Mouse (Mus musculus) frontal cortex, adult (tissue): ENCODE results near the gene 4930402H24Rik.
"Not testable (repeated sequence)": the region's sequence is repeated elsewhere in the genome, so short reads cannot be mapped to it uniquely, and the experiment has no call there.

ENCODE experiments used
- ATAC-seq: cut with Nextera tagmentation; 2 replicates; pipeline ENCODE4 v1.9.2; 2017; ENCODE audit warnings: mild to moderate bottlenecking, moderate library complexity, mixed read lengths; ENCODE audit not compliant: low TSS enrichment

4930402H24Rik gene

DNA sequence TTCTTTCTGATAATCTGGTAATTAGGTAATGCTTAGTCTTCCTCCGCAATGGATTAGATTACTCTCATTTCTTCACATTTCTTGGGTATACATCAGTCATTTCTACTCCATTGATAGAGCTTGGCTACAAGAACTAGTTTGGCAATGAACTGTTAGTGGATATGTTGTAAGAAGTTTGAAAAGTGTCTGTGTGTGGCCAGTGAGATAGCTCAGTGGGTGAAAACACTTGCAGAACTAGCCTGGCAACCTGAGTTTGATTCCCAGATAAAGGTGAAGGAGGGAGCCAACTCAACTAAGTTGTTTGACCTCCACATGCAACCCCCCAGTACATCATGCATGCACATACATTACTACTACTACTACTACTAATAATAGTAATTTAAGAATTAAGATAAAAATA, 53.2 kb downstream of the 4930402H24Rik start:
- no peak for ATAC-seq

DNA sequence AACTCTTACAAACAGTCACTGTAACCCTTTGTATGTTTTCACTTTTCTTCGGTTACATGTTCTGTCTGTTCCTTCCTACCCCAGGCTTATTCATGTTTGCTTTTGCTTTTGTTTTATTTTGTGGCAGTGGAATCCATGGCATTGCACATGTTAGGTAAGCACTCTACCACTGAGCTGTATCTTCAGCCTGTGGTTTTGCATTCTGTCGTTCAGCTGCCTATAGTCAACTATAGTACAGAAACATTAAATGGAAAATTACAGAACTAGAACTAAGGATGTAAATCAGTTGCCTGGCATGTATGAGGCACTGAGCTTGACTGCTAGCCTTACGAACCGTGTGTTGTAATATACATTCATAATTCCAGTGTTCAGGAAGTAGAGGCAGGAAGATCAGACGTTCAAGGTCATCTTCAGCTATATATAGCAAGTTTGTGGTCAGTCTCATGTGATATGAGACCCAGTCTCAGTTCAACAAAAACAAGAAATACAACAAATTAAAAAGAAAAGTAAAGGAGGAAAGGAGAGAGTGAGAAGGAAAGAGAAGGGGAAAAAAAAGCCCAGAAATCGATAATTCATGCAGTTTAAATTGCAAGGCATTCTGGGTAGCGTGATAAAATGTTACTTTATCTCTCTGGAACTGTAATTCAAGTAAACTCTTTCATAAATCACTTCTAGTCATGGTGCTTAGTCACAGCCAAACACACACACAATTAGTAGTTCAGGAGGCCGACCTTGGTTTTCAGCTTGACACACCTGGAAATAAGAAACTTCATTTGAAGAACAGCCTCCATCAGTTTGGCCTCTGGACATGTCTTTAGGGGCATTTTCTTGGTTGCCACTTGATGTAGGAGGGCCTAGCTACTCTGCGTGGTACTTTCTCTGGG, 54.6 kb downstream of the 4930402H24Rik start:
- no peak for ATAC-seq

DNA sequence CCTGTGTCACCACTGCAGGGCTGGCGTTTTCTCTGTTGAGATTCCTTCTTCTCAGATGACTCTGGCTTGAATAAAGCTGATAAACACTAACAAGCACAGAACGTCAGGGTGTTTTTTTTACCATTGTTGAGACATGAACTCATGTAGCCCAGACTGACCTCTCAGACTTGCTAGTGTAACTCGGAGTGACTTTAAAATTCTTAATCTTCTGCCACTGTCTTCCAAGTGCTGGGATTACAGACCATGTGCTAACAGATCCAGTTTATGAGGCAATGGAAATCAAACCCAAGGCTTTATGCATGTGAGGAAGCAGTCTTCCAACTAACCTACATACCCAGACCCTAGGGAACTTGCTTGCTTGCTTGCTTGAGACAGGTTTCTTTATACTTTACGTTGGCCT, 56.5 kb downstream of the 4930402H24Rik start:
- no peak for ATAC-seq

DNA sequence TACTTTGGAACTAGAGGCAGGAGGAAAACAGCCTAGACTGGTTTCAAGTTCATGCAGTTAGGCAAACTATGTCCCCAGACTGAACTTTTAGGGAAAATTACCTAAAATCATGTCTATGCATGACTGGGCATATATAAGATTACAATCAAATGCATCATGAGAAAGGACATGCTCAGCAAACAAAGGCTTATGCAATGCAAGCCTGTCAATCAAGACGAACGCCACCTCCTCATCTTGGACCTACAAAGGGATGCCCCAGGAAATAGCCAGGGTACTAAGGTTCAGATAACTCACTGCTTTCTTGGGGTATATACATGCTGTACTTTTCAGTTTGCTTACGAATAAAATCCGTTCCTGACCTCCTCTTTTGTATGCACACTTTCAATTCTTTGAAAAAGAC, 57.9 kb downstream of the 4930402H24Rik start:
- no peak for ATAC-seq

DNA sequence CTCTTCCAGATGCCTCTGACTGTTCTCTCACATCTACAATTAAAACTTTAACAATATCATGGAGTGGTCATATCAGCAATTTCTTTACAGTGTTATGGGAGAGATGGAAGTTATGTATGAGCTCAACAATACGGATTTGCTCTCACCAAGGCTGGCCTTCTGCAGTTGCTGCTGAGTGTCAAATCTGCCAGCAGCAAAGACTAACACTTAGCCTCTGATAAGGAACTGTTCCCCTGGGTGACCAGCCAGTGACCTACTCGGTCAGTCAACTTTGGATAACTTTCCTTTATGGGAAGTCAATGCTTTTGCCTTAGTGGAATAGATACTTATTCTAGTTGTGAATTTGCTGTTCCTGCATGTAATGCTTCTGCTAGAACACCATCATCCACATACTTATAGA, 62.6 kb downstream of the 4930402H24Rik start:
- no peak for ATAC-seq

DNA sequence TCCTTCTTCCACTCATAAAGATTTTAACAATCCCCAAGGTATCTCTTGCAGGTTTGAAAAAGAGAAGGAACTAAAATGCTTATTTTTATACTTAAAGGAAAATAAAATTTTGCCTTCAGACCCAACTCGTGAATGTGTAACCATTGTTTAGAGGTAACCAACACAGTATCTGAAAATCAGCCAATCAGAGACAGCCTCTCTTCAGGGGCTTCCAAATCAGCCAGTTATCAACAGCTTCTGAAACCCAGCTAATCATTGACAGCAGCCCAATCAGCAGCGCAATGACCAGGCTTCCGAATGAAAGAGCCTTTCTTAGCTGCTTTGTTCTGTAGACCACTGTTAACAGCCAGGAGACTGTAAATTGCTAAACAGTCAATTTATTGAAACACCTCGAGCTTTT, 65.4 kb downstream of the 4930402H24Rik start:
- ATAC-seq = peak; percentile 60

DNA sequence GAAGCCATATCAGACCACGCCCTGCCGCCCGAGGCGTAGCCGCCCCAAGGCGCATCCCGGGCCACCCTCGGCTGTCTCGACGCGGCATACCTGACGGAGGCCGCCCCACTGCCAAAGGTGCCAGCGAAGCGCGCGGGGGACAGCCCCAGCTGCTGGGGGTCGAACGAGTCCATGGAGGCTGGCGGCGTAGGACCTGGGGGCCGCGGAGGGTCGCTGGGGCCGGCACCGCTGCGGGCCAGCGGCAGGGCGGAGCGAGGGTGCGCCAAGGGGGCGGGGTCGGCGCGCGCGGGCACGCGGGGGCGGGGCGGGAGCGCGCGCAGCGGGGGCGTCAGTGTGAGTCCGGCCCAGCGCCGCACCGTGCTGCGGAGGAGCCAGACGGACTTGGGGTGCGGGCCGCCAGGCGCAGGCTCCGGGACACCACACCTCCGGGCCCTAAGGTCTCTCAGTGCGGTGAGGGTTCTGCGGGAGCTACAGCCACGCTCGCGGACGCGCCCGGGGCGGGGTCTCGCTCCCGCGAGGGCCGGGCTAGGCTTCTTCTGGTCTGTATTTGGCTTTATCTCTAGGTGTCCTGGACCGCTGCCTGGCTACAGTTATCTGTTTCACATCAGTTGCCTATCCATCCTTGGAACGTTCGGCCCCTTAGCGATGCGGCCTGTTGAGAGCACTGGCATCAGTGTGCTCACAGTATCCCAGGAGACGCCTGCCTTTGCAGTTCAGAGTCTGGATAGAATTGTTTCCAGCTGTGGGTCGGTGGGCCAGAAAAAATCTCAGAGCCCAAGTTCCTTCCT, 66.1 kb downstream of the 4930402H24Rik start:
- ATAC-seq = peak; percentile 76

DNA sequence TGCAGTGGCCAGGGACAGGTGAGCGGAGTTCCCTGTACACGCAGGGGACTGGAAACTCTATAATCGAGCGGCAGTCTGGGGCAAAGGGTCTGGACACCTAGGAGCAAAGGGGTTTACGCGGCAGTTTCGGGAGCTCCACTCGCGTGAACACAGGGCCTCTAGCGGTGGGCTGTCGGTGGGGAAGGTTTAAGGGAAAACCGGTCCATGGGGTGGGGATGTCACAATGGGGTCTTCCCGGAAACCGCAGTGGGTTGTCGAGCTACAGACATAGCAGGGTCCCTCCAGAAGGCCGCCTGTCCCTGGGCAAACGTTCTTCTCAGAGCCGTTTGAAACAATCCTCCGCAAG, 66.7 kb downstream of the 4930402H24Rik start:
- ATAC-seq = peak; percentile 20; the same call in 1 of the 2 replicates

DNA sequence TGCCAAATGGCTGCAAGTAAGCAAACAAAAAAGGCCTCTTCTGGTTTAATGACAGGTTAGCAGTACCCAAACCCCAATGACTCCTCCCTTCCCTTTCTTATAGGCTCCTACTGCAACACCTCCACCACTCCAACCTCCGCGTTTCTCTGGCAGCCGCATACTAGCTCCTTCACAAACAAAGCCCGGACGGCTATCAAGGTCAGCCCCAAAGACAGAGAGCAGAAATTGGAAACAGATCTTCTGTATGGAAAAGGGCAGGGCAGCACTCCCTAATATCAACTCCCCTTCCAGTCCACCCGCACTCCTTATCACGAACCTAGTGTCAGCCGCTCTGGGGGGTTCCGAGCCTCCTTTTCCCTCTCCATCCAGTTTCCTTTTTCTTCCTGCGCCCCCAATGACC, 67.1 kb downstream of the 4930402H24Rik start:
- peak; percentile 62 for ATAC-seq

DNA sequence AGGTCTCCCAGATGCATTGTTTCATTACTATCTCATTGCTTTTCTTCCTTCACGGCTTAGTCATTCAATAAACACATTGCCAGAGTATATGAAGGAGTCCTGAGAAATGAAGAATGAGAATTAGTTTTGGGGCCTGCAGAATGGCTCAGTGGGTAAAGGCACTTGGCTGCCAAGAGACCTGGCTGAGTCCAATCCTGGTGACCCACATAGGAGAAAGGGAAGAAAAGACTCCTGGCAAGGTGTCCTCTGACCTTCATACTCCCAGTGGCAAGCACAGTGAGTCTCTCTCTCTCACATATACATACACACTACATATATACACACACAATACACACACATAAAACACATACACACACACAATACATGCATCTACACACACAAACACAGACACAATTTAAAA, 68.1 kb downstream of the 4930402H24Rik start:
- ATAC-seq = no peak

DNA sequence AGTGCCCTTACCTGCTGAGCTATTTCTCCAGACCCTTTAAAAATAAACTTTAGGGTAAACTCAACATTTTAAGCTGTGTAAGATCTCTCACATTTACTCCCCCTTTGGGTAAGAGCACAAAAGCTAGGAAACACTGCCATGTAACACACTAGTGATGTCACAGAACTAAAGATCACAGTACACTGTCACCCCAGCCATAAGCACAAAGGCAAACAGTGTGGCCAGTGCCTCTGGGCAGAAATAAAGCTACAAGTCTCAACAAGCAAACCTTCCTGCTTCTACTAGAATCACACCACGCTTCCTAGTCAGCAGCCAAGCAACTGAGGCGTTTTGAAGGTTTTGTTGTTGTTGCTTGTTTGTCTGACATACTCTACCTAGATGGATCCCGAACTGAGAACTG, 72.5 kb downstream of the 4930402H24Rik start:
- ATAC-seq = no peak

DNA sequence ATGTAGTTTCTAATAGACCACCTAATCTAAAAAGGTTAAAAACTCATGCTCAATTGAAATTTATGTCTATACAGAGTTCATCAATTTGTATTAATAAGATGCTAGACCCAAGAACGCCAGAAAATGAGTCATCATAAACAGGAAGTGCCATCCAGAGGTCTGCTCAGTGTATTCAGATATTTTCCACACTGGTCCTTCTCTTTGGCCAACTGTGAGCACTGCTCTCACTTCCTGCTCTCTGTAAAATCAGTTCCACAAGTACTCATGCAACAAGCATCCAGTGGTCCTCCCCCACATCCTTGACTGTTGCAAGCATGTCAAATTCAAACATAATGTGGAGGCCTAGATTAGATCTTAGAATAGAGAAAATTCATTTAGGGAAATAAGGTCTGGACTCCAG, 73.6 kb downstream of the 4930402H24Rik start:
- ATAC-seq = no peak

DNA sequence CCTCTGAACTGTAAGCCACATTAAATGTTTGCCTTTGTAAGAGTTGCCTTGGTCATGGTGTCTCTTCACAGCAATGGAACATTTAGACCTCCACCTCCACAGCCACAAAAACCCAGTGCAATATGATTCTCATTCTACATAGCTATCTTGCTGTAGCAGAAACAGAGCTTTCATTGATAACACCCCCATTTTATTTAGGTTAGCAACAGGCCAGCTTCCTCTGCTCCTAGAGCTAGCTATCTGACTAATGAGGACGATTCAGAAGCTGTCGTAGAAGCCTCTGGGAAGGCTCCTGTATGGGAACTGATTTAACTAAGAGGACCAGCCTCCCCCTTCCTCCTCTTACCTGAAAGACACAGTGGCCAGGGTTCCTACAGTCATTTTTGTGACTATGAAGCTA, 74.2 kb downstream of the 4930402H24Rik start:
- no peak for ATAC-seq

DNA sequence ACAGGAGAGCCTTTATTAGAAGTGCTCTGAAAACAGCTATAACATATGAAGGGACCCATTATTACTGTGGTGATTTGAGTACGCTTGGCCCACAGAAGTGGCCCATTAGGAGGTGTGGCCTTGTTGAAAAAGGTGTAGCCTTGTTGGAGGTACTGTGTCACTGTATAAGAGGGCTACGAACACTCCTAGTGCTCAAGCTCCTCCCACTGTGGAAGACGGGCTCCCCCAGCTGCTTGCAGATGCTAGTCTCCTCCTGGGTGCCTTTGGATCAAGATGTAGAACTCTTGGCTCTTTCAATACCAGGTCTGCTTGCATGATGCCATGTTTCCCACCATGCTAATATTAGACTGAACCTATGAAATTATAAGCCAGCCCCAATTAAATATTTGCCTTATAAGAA, 76.0 kb downstream of the 4930402H24Rik start:
- ATAC-seq = no peak

DNA sequence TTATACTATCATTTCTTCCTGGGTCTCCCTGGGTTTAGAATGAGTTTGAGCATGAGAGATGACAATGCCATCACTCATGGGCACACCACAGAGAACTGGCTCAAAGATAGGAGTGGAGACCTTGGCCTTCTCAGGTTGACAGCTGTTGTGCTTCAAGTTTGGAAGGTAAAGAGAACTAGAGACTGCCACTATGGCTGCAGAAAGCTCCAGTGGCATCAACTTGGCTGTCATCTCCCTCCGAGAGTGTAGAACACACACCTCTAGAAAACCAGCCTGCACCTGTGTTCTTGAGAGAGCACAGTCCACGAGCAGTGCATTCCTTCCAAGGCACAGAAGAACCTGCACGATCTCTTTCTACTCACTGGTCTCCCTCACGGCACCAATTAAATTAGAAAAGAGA, 76.7 kb downstream of the 4930402H24Rik start:
- ATAC-seq = no peak

DNA sequence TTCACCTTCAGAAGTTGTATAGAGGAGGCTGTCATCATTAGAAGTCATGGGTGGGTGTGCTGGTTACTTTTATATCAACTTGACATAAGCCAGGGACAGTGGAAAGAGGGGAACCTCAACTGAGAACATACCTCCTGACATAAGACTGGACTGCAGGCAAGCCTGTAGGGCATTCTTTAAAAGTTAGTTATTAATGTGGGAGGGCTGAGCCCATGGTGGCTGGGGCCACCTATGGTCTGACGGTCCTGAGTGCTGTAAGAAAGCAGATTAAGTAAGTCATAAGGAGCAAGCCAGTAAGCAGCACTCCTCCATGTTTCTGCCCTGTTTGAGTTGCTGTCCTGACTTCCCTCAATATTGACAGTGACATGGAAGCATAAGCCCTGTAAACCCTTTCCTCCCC, 77.5 kb downstream of the 4930402H24Rik start:
- ATAC-seq = no peak

DNA sequence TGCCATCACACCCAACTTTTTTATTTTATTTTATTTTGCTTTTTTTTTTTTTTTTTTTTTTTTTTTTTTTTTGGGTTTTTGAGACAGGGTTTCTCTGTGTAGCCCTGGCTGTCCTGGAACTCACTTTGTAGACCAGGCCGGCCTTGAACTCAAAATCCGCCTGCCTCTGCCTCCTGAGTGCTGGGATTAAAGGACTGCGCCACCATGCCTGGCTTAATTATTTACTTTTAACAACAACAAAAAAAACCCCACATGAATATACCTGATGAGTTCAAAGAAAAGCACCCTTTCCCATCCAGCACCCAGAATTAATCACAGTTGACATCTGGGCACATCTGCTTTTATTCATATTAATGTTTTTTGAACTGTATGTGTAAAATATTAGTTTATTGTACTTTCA, 78.1 kb downstream of the 4930402H24Rik start:
- not testable (repeated sequence) for ATAC-seq

DNA sequence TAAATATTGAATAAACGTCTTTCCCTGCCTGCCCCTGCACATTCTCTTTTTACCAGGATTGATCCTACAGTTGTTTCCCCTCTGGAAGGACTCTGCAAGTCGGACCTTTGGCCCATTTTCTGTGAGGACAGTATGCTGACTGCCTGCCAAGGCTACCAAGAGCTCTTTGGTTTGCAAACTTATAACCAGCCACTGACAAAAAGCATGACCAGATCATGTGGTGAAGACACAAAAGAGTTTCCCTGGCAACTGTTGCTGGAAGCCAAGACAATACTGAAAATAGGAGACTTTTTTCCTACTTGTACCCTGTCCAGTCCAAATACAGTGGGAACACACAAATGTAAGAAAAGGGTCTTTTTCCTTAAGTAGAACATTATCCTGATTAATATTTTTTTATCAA, 78.8 kb downstream of the 4930402H24Rik start:
- no peak for ATAC-seq

DNA sequence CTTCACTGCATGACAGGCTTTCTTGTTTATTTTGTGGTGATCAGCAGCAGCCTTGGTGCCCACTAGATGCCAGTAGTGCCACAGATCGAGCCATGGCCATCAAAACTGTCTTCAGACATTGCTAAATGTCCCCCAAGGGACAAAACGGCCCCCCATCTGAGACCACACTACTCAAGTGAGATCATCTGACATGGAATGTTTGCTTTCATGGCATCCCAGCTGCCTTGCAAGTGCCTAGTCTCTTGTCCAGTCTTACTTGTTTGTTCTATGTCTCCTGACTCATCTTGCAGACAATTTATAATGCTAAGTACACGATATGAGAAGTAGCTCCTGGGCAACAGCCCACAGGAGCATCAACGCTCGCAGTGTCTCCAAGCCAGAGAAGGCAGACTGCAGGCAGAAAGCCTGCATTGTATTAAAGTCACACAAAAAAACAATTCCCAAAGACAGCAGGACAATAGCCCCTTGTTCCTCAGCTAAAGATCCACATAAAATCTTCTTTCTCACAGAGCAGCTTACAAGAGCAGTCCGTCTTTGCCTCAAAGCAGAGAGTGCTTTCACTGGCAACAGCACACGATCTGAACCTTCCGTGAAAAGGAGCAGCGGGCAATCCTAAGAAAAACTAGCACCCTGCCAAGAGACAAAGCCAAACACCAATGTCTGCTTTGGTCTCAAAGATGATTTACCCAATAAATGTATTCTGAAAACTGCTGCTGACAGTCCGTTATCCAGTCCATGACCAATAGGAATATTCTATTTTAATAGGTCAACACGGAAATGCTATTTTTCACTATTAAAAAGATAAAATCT, 87.2 kb downstream of the 4930402H24Rik start:
- ATAC-seq = peak; percentile 71

DNA sequence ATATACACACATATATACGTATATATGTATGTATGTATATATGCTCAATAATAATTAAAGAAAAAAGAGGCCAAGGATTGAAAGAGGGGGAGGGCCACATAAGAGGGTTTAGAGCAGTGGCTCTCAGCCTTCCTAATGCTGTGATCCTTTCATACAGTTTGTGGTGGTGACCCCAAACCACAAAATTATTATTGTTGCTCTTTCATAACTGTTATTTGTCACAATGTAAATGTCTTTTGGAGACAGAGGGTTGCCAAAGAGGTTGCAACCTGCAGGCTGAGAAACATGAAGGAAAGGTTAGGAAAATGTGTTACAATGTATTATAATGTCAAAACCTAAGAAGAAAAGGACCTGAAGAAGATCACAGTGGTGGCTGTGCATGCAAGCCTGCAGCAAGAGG, 88.3 kb downstream of the 4930402H24Rik start:
- no peak for ATAC-seq

DNA sequence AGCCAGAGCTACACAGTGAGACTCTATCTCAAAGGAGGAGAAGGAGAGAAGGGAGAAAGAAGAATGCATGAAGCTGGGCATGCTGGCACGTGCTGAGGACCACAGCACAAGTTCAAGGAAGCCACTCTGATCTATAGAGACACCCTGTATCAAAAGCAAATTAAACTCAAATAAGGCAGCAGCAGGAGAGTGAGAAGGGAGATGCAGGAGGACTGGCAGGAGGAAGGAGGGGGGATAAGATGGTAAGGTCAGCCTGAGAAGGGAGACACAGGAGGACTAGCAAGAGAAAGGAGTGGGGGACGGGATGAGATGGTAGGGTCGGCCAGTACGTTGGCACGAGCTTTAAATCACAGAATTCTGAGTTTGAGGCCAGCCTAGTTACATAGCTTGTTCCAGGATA, 90.0 kb downstream of the 4930402H24Rik start:
- ATAC-seq = no peak

DNA sequence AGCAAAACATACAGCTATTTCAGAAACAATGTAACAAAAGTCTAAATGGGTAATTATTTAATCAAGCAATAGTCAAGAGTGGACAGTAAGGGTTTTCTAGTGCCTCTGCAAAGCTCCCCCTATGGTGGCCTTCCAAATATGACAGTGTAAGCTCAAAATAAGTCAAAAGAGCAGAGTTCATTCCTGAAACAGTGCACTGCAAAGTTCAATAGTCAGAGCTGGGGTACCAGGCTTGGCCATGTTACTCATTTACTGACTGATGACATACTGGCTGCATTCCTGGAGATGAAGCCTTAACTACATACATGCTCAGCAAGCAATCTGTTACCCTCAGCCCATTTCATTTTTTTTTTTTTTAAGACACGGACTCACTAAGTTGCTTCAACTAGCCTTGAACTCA, 91.7 kb downstream of the 4930402H24Rik start:
- no peak for ATAC-seq
